Mouse (Mus musculus) CD8-positive naive resting alpha-beta T cell, adult 2 months (primary cell): ENCODE results near the gene Stoml3.

Source experiments
- DNase-seq, 2 experiments: peaks; one replicate each; pipeline ENCODE4 v3.0.0; 2022; ENCODE audit warnings: low read depth in 2 of 2, low spot score in 2 of 2

Gene Stoml3

DNA sequence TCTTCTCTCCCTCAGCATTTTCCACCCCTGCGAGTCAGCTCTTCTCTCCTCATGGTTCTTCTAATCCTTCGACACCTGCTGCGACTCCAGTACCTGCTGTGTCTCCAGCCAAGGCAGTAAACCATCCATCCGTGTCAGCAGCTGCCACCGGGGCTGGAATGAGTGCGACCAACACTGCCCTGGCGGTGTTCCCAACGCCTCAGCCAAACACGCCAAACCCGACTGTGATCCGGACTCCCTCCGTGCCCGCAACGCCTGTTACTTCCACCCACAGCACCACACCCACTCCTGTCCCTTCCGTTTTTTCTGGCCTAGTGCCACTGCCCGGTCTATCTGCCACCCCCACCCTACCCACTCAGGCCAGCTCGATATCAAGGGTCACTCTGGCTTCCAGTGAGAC, 11.0 kb upstream of the Stoml3 start:
- DNase-seq = no peak

GRCm38 (mm10) chr3:53478419-53479046, 9.9 kb upstream of the Stoml3 start:
- DNase-seq = no peak

DNA sequence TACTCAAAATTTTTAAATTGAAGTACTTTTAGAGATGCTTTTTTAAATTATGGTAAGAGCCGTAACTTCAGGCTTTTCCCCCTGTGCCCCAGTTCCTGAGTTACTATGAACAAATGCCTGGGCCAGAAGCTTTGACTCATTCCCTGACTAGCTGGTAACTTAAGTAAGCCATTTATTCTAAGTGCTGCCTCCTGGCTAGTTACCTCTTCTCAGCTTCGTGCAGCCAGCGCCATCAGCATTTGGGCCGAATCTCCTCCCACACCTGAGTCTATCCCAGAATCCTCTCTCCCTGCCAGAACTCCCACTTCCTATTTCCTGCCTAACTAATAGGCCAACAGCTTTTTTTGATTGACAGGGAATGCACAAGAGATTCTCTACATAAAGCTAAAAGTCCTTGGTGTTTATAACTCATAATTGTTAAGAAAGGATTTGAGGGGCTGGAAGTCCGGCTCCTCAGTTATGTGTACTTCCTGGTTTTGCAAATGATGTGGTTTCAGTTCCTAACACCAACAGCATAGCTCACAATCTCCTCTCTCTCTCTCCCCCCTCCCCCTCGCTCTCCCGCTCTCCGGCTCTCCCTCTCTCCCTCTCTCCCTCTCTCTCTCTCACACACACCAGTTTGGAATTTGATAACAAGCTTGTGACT, 4.9 kb upstream of the Stoml3 start:
- DNase-seq = no peak

GRCm38 (mm10) chr3:53486561-53486960, 1.9 kb upstream of the Stoml3 start:
- no peak for DNase-seq

GRCm38 (mm10) chr3:53486996-53487576, 1.4 kb upstream of the Stoml3 start:
- no peak for DNase-seq

DNA sequence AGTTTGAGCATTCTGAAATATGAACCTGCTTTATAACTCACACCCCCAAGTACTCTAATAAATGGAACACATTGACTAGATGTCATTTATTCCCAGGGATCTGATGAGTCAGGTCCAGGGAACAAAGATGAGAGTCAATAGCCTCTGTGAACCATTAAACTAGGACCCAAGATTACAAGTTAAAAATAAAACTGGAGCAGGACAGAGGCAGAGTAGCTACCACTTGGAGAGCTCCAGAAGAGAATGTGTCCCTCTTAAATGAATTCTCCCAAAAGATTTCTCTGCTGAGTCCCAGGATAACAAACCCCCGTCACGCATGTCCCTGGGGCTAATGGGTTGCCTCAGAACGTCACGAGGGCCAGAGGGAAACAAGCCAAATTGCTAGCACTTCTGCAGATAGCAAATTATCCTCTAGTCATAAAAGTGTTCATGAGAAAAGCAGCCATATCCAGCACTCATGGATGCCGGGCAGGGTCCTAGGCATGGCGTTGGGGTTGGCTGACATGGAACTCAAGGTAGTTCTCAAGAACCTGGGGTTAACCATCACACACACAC, 10.0 kb downstream of the Stoml3 start:
- no peak for DNase-seq

DNA sequence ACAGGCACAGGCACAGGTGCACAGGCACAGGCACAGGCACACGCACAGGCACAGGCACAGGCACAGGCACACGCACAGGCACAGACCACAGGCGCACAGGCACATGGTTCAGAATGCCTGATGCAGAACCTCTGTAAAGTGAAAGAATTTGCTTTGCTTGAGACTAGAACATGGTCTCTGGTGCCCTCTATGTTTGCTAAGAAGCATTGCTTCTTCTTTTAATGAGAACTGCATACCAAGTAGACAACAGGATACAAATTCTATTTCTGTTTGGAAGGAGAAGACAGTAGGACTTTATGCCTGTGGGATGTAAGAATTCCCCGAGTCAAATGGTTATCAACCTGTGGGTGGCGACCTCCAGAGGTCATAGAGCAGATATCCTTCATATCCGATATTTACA, 14.0 kb downstream of the Stoml3 start:
- no peak for DNase-seq

DNA sequence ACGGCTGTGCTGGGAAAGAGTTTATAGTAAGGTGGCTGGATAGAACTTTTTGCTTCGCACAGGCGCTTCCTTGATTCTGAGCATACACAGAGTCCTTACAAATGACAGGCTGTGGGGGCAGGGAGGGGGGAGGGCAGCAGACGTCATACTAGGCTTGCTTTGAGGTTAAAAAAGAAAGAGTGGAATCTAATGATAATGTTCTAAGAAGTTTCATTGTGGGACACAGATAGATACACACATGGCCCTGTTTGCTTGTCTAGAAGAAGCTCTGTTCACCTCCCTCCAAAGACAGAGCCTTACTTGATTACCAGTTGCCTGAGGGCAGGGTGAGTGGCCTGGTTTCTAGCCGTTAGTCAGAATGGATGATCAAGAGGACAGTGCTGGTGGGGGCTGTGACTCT, 24.6 kb downstream of the Stoml3 start:
- no peak for DNase-seq

GRCm38 (mm10) chr3:53514221-53515065, 26.0 kb downstream of the Stoml3 start:
- DNase-seq = no peak

DNA sequence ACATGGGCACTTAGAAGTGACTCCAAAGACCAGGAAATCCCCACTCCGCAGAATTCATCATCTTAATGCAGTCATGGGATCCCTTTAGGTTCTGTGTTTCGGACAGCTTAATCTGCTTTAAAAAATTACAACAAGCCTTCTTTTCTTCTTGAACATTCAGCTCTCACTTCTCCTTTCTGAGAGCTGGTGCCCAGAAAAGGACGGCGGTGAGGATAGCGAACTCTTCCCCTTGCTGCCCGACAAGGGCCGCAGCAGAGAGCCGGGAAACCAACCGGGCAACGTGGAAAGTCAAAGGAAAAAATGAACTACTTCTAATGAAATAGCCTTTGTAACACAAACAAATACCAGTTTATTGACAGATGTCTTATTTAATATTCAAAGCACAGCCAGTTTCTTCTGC, 34.3 kb downstream of the Stoml3 start:
- DNase-seq = no peak

- DNase-seq = peak; percentile 2 to 15
These were observed 37.3 kb downstream of the Stoml3 start for GRCm38 (mm10) chr3:53525737-53526136.

- no peak for DNase-seq
These were observed 41.9 kb downstream of the Stoml3 start for GRCm38 (mm10) chr3:53530305-53530704.

DNA sequence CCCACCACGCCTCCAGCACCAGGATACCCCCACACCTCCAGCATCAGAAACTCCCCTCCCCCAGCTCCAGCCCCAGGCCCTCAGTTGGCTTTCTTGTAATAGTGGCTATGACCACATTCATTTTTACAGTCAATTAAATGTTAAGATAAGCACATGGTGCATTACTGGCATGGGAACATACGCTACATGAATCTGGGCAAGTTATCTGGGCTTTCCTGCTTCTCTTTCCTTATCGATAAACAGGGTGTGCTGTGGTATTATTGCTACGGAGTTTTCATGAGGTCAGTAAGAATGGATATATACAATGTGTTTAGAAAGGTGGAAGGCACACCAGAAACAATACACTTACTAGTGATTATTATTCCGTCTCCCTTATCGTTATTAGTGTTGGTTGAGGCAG, 43.6 kb downstream of the Stoml3 start:
- DNase-seq = no peak

GRCm38 (mm10) chr3:53552691-53553090, 64.2 kb downstream of the Stoml3 start:
- no peak for DNase-seq

- DNase-seq = no peak
These were observed 66.8 kb downstream of the Stoml3 start for GRCm38 (mm10) chr3:53555031-53555952.

GRCm38 (mm10) chr3:53557388-53558214, 69.1 kb downstream of the Stoml3 start:
- DNase-seq = no peak
